Mouse (Mus musculus) lung, embryonic 16.5 days (tissue): ENCODE measurements around the gene Sf3b6. TPM values are rescaled to one million over a fixed set of nuclear protein-coding genes. Genes with fewer than 3 reads are reported as not detected.

Experiments
- ATAC-seq: fragments of 200-750 bp; cut with Nextera tagmentation; 2 replicates; pipeline ENCODE4 v1.8.0; 2017; ENCODE audit warnings: low read depth, mild to moderate bottlenecking, moderate library complexity
- H3K27ac ChIP-seq: fragments of 300-500 bp; sonication (generic); 2 replicates; pipeline ENCODE4 v1.5.1; 2014; ENCODE audit warnings: mild to moderate bottlenecking, control low read depth, low read length
- H3K27me3 ChIP-seq: fragments of 300-500 bp; sonication (generic); 2 replicates; pipeline ENCODE4 v1.6.1; 2014; ENCODE audit warnings: low read depth, low read length, mixed read lengths; ENCODE audit not compliant: control insufficient read depth, insufficient read depth
- H3K36me3 ChIP-seq: fragments of 300-500 bp; sonication (generic); 2 replicates; pipeline ENCODE4 v1.6.1; 2014; ENCODE audit warnings: low read length; ENCODE audit not compliant: control insufficient read depth, insufficient read depth
- H3K4me1 ChIP-seq: fragments of 300-500 bp; sonication (generic); replicated peaks from 2 replicates; pipeline ENCODE4 v1.6.1; 2014; ENCODE audit warnings: low read length, mixed read lengths; ENCODE audit not compliant: control insufficient read depth, insufficient read depth
- H3K4me2 ChIP-seq: fragments of 300-500 bp; sonication (generic); 2 replicates; pipeline ENCODE4 v1.6.1; 2014; ENCODE audit warnings: low read depth, low read length, control low read depth
- H3K4me3 ChIP-seq: fragments of 300-500 bp; sonication (generic); 2 replicates; pipeline ENCODE4 v1.5.1; 2014; ENCODE audit warnings: mild to moderate bottlenecking, low read length, control low read depth
- H3K9ac ChIP-seq: fragments of 300-500 bp; sonication (generic); 2 replicates; pipeline ENCODE4 v1.6.1; 2014; ENCODE audit warnings: low read length, control low read depth
- H3K9me3 ChIP-seq: fragments of 300-500 bp; sonication (generic); 2 replicates; pipeline ENCODE4 v1.6.1; 2016; ENCODE audit warnings: low read length; ENCODE audit not compliant: control insufficient read depth
- WGBS: fragments of 180-500 bp; shearing (Covaris S2); extraction: QIAGEN DNeasy Blood & Tissue Kit; methylation state at CpG from one replicate; pipeline ENCODE4 v1.1.7; 2014; 5-methylcytosine and 5-hydroxymethylcytosine counted together
- polyA plus RNA-seq: library from polyadenylated mRNA; unstranded; fragments of >200 nt; fragmentation: Nextera tagmentation; extraction: Ambion mirVana; gene quantifications from 2 replicates; pipeline ENCODE4 v1.2.1, GENCODE M21; 2015

Sf3b6 gene
- polyA plus RNA-seq, 1 experiment from 2014 or later: 161 TPM

- H3K4me3 ChIP-seq: no peak overlapping the region
- peaks cover 3% of the 10 kb centered on the region; the same call in 1 of the 2 replicates for H3K4me1 ChIP-seq
- H3K4me2 ChIP-seq: no peak overlapping the region
- 91% methylated on average over 5 of the region's 5 CpGs for WGBS
- H3K9ac ChIP-seq: no peak overlapping the region
- peaks cover 18% of the 10 kb centered on the region for H3K36me3 ChIP-seq
- H3K9me3 ChIP-seq: no peaks in the 10 kb centered on the region
- no peak overlapping the region for H3K27ac ChIP-seq
- H3K27me3 ChIP-seq: no peaks in the 10 kb centered on the region
- no peak for ATAC-seq
Measured at GRCm38 (mm10) chr12:4856160-4856559, 38.8 kb downstream of the Sf3b6 start.

- Histone ChIP-seq H3K4me2 (no peak overlapping the region), H3K4me3 (no peak overlapping the region), H3K27me3 (no peaks in the 10 kb centered on the region), H3K36me3 (peaks cover 18% of the 10 kb centered on the region), H3K9ac (no peak overlapping the region), H3K9me3 (no peaks in the 10 kb centered on the region), H3K27ac (no peak overlapping the region), H3K4me1 (peaks cover 3% of the 10 kb centered on the region; the same call in 1 of the 2 replicates)
- 95% methylated on average over 2 of the region's 2 CpGs for WGBS
- ATAC-seq: no peak
Measured at GRCm38 (mm10) chr12:4856834-4857233, 39.5 kb downstream of the Sf3b6 start.

- WGBS: 37% methylated on average over 11 of the region's 11 CpGs
- no peak; the same call in 1 of the 2 replicates for ATAC-seq
- no peak overlapping the region for H3K9ac ChIP-seq
- no peak overlapping the region for H3K4me3 ChIP-seq
- no peaks in the 10 kb centered on the region for H3K9me3 ChIP-seq
- peaks cover 12% of the 10 kb centered on the region for H3K4me1 ChIP-seq
- no peak overlapping the region for H3K4me2 ChIP-seq
- H3K27ac ChIP-seq: no peak overlapping the region
- no peaks in the 10 kb centered on the region for H3K27me3 ChIP-seq
- H3K36me3 ChIP-seq: peaks cover 13% of the 10 kb centered on the region
Measured at GRCm38 (mm10) chr12:4859241-4859914, 42.0 kb downstream of the Sf3b6 start.

GRCm38 (mm10) chr12:4862672-4863071 lies 45.3 kb downstream of the Sf3b6 start:
- H3K4me1 ChIP-seq: peaks cover 14% of the 10 kb centered on the region
- H3K9ac ChIP-seq: no peak overlapping the region
- H3K27me3 ChIP-seq: no peaks in the 10 kb centered on the region
- H3K27ac ChIP-seq: no peak overlapping the region
- H3K4me2 ChIP-seq: no peak overlapping the region
- H3K36me3 ChIP-seq: no peaks in the 10 kb centered on the region
- H3K9me3 ChIP-seq: no peaks in the 10 kb centered on the region
- ATAC-seq: no peak
- H3K4me3 ChIP-seq: no peak overlapping the region
- WGBS: 88% methylated on average over 4 of the region's 4 CpGs

- peak overlapping the region; percentile 70 for H3K27ac ChIP-seq
- peaks cover 14% of the 10 kb centered on the region for H3K4me1 ChIP-seq
- H3K4me2 ChIP-seq: no peak overlapping the region
- no peaks in the 10 kb centered on the region for H3K27me3 ChIP-seq
- ATAC-seq: peak; percentile 86
- H3K36me3 ChIP-seq: no peaks in the 10 kb centered on the region
- H3K9me3 ChIP-seq: no peaks in the 10 kb centered on the region
- 22% methylated on average over 4 of the region's 4 CpGs for WGBS
- peak overlapping the region; percentile 26; the same call in 1 of the 2 replicates for H3K9ac ChIP-seq
- H3K4me3 ChIP-seq: no peak overlapping the region
Measured at GRCm38 (mm10) chr12:4863654-4864337, 46.5 kb downstream of the Sf3b6 start.

GRCm38 (mm10) chr12:4864338-4864690 lies 47.0 kb downstream of the Sf3b6 start:
- no peak overlapping the region for H3K4me2 ChIP-seq
- H3K4me1 ChIP-seq: peaks cover 13% of the 10 kb centered on the region
- H3K9me3 ChIP-seq: no peaks in the 10 kb centered on the region
- peak overlapping the region; percentile 70; the same call in 1 of the 2 replicates for H3K27ac ChIP-seq
- H3K27me3 ChIP-seq: no peaks in the 10 kb centered on the region
- no peak overlapping the region for H3K9ac ChIP-seq
- no peak overlapping the region for H3K4me3 ChIP-seq
- 35% methylated on average over 4 of the region's 4 CpGs for whole genome bisulfite sequencing
- no peak for ATAC-seq
- H3K36me3 ChIP-seq: no peaks in the 10 kb centered on the region

- peaks cover 11% of the 10 kb centered on the region for H3K4me1 ChIP-seq
- ATAC-seq: no peak
- H3K9me3 ChIP-seq: no peaks in the 10 kb centered on the region
- no peak overlapping the region for H3K9ac ChIP-seq
- H3K27ac ChIP-seq: no peak overlapping the region
- 70% methylated on average over 8 of the region's 8 CpGs for WGBS
- H3K27me3 ChIP-seq: no peaks in the 10 kb centered on the region; the same call in 1 of the 2 replicates
- H3K4me3 ChIP-seq: no peak overlapping the region
- no peak overlapping the region for H3K4me2 ChIP-seq
- no peaks in the 10 kb centered on the region for H3K36me3 ChIP-seq
Measured at GRCm38 (mm10) chr12:4868924-4869323, 51.6 kb downstream of the Sf3b6 start.

- Histone ChIP-seq H3K9me3 (no peaks in the 10 kb centered on the region), H3K4me3 (no peak overlapping the region), H3K4me1 (peaks cover 14% of the 10 kb centered on the region), H3K27me3 (no peaks in the 10 kb centered on the region; the same call in 1 of the 2 replicates), H3K27ac (no peak overlapping the region), H3K9ac (no peak overlapping the region), H3K36me3 (no peaks in the 10 kb centered on the region), H3K4me2 (no peak overlapping the region)
- WGBS: 87% methylated on average over 5 of the region's 5 CpGs
- no peak for ATAC-seq
Measured at GRCm38 (mm10) chr12:4871260-4871659, 53.9 kb downstream of the Sf3b6 start.

- Histone ChIP-seq H3K4me3 (no peak overlapping the region), H3K27ac (no peak overlapping the region), H3K9ac (no peak overlapping the region), H3K4me2 (no peak overlapping the region), H3K4me1 (peaks cover 14% of the 10 kb centered on the region), H3K27me3 (no peaks in the 10 kb centered on the region; the same call in 1 of the 2 replicates), H3K36me3 (no peaks in the 10 kb centered on the region), H3K9me3 (no peaks in the 10 kb centered on the region)
- ATAC-seq: no peak
- 47% methylated on average over 4 of the region's 4 CpGs for WGBS
Measured at GRCm38 (mm10) chr12:4872273-4872672, 54.9 kb downstream of the Sf3b6 start.
